Mouse (Mus musculus) small intestine, adult 2 months (tissue): ENCODE data around the gene Lpp. TPM values are rescaled to one million over a fixed set of nuclear protein-coding genes. Genes with fewer than 3 reads are reported as not detected.
A peak's percentile ranks its signal among the peaks of the same experiment; 100 is the strongest.

Experiments used
- H3K27ac ChIP-seq: fragments of 200-500 bp; 2 replicates; pipeline ENCODE4 v1.5.1; 2012; ENCODE audit warnings: low read depth, low read length, control low read depth, inconsistent platforms; ENCODE audit not compliant: insufficient read depth
- H3K27me3 ChIP-seq: fragments of 200-500 bp; 2 replicates; pipeline ENCODE4 v1.6.1; 2012; ENCODE audit warnings: mild to moderate bottlenecking, moderate library complexity, low read length, inconsistent platforms; ENCODE audit not compliant: control insufficient read depth, insufficient read depth
- H3K36me3 ChIP-seq: fragments of 200-500 bp; 2 replicates; pipeline ENCODE4 v1.6.1; 2012; ENCODE audit warnings: mild to moderate bottlenecking, low read length, control low read depth, inconsistent platforms; ENCODE audit not compliant: control insufficient read depth, insufficient read depth
- H3K4me1 ChIP-seq: fragments of 200-500 bp; 2 replicates; pipeline ENCODE4 v1.6.1; 2012; ENCODE audit warnings: low read length, inconsistent platforms, mixed read lengths; ENCODE audit not compliant: control insufficient read depth, insufficient read depth, insufficient read length
- H3K4me3 ChIP-seq: fragments of 200-500 bp; 2 replicates; pipeline ENCODE4 v1.5.1; 2012; ENCODE audit warnings: low read depth, mild to moderate bottlenecking, control low read depth, inconsistent platforms, low read length, moderate library complexity
- CTCF ChIP-seq: fragments of 200-500 bp; IDR thresholded peaks from 2 replicates; pipeline ENCODE4 v1.5.1; 2012; ENCODE audit warnings: low read depth, mild to moderate bottlenecking, control low read depth, inconsistent platforms, low read length, moderate library complexity, mixed read lengths; ENCODE audit not compliant: insufficient replicate concordance, insufficient read length; ENCODE audit errors: extremely low read depth
- POLR2A ChIP-seq: fragments of 200-500 bp; IDR thresholded peaks from 2 replicates; pipeline ENCODE4 v1.6.1; 2012; ENCODE audit warnings: low read depth, mild to moderate bottlenecking, control low read depth, inconsistent platforms, low read length, moderate library complexity
- WGBS: fragments of 180-500 bp; shearing (Covaris S2); methylation state at CpG from one replicate; pipeline ENCODE4 v1.1.7; 2018; 5-methylcytosine and 5-hydroxymethylcytosine counted together
- polyA plus RNA-seq: library from polyadenylated mRNA; depleted of rRNA; stranded (reverse); fragments of >200 nt; gene quantifications from 2 replicates; pipeline ENCODE4 v1.2.3, GENCODE M21; 2012

Gene Lpp
- polyA plus RNA-seq, 1 experiment: 23.6 TPM

DNA sequence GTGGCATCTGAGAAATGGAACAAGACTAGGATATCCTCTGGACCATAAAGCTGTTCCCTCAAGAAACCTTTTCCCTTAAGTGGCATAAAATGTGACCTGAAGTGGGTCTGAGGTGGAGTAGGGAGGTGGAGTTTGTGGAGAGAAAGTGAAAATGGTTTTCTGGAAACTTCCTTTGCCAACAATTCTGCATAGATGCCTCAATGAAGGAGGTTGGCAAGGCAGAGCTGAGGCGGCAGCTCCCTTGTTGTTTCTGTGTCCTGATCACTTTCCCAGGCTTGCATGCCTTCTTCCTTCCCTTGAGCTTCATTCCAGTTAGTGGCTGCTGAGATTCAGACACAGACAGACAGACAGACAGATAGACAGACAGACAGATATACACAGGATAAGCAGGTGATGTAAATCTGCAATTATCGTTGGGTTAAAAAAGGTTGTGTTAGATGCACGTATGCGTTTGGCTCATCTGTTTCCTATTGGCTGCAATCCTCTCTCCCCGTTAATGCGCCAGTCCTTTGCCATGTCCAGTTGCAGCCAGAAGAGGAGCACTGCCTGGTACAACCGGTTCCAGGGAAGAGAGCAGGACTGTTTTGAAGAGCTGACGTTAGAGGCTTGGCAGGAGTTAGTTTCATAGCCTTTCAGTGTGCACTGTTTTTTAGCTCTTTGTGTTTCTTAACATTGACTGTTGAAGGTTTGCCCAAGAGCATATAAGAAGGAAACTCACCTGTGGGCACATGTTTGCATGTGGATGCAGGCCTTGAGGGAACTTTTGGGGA is 96.4 kb downstream of the Lpp start:
- Histone ChIP-seq H3K27ac (no peak overlapping the region), H3K27me3 (no peaks in the 10 kb centered on the region), H3K4me3 (no peak overlapping the region), H3K4me1 (peaks cover 6% of the 10 kb centered on the region; the same call in 1 of the 2 replicates), H3K36me3 (no peaks in the 10 kb centered on the region; the same call in 1 of the 2 replicates)
- WGBS: 85% methylated on average over 8 of the region's 8 CpGs
- no peak for TF ChIP-seq POLR2A

DNA sequence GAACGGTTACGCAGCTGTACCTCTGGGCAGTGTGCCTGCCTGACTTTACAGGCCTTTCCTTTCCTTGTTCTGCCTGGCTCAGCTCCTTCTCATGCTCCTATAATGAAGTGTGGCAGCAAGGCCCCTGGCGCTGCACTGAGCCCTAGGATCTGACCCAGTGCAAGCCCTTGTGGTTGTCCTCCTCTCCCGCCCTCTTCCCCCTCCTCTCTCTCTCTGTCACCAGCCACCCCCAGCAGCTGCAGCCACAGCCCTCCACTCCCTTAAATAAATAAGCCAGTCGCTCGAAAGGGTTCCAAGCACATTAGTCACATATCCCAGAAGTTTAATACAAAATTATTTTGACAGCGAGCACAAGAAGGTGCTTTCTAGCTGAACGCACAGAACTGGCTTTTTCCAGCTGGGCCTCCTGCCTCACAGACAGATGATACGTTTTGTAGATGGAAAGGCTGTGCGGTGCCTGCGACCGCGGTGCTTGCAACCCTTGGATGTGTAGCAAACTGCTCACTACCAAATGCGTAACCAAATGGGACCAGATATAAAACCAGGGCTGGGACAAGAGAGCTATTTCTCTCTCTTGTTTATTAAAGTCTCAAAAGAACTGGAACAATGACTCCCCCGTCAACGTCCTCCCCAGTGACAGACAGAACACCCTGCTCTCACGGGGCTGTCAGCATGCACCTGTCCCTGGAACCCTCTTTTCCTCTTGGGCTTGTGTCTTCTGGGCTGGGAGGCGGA is 97.6 kb downstream of the Lpp start:
- 68% methylated on average over 18 of the region's 18 CpGs for WGBS

DNA sequence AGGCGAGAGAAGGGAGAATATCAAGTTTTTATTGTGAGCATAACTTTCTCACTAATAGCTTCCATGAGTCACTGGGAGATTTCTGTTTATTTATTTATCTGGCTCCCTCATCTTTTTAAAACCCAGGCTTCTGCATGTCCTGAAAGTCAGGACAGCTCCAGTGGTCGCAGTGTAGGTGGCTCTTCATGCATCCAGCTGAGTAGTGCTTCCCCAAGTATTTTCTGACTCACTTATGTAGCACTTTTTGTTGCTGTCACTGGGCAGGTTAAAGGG is 98.1 kb downstream of the Lpp start:
- no peak overlapping the region for H3K27ac ChIP-seq
- no peak for TF ChIP-seq CTCF
- TF ChIP-seq POLR2A: no peak
- peaks cover 6% of the 10 kb centered on the region; the same call in 1 of the 2 replicates for H3K4me1 ChIP-seq
- WGBS: 78% methylated on average over 2 of the region's 2 CpGs
- H3K4me3 ChIP-seq: no peak overlapping the region
- no peaks in the 10 kb centered on the region; the same call in 1 of the 2 replicates for H3K36me3 ChIP-seq
- H3K27me3 ChIP-seq: no peaks in the 10 kb centered on the region

More for the DNA sequence above, 97.6 kb downstream of the Lpp start:
- Histone ChIP-seq H3K36me3 (no peaks in the 10 kb centered on the region; the same call in 1 of the 2 replicates), H3K27ac (no peak overlapping the region), H3K4me3 (no peak overlapping the region), H3K27me3 (no peaks in the 10 kb centered on the region), H3K4me1 (peaks cover 6% of the 10 kb centered on the region; the same call in 1 of the 2 replicates)
- TF ChIP-seq CTCF: no peak
- no peak for TF ChIP-seq POLR2A

DNA sequence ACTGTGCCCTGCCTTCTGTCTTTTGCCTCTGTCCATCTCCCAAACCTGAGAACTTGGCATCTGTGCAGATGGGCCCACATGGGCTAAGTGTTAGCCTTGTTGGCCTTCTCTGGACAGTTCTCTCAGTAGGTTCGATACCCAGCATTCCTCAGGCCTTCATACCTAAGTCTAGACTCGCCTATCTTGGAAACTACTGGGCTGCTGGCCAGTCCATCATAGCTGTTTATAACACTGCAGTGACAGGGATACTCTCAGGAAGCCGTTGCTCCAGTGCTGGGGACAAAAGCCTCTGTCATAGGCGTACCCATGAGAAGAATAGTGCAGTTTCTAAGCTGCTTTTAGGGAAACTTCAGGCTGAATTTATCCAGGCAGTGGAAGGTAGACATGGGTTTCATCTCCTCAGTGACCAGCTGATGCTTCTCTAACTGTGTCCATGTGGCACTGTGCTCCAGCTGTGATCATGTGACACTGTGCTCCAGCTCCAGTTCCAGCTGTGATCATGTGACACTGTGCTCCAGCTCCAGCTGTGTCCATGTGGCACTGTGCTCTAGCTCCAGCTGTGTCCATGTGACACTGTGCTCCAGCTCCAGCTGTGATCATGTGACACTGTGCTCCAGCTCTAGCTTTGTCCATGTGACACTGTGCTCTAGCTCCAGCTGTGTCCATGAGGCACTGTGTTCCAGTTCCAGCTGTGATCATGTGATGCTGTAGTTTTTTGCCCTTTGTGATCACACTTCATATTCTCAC is 99.1 kb downstream of the Lpp start:
- 55% methylated on average over 4 of the region's 4 CpGs for WGBS
- H3K27ac ChIP-seq: no peak overlapping the region
- H3K36me3 ChIP-seq: no peaks in the 10 kb centered on the region
- peaks cover 6% of the 10 kb centered on the region; the same call in 1 of the 2 replicates for H3K4me1 ChIP-seq
- TF ChIP-seq POLR2A (no peak), CTCF (no peak)
- no peak overlapping the region for H3K4me3 ChIP-seq
- H3K27me3 ChIP-seq: no peaks in the 10 kb centered on the region

DNA sequence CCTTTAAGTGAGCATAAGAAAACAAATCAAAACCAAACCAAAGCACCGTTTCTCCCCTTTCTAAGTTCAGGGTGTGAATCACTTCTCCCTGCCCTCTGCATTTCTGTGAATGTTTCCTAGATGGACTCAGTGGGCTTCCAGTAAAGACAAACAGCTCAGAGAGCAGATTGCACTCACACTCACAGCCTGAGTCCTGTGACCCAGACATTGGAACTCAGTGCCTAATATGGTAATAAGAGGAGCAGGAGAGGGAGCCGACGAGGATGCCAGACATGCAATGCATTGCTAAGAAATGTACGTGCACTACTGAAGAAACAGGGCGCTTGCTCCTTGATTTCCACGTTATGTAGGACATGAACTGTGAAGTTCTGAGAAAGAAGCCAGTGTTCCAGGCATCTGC is 101.2 kb downstream of the Lpp start:
- no peak overlapping the region for H3K4me3 ChIP-seq
- 72% methylated on average over 6 of the region's 6 CpGs for WGBS
- TF ChIP-seq CTCF: no peak
- TF ChIP-seq POLR2A: no peak
- no peaks in the 10 kb centered on the region for H3K27me3 ChIP-seq
- no peaks in the 10 kb centered on the region for H3K36me3 ChIP-seq
- H3K4me1 ChIP-seq: peaks cover 8% of the 10 kb centered on the region; the same call in 1 of the 2 replicates
- H3K27ac ChIP-seq: peak overlapping the region; percentile 47; the same call in 1 of the 2 replicates

DNA sequence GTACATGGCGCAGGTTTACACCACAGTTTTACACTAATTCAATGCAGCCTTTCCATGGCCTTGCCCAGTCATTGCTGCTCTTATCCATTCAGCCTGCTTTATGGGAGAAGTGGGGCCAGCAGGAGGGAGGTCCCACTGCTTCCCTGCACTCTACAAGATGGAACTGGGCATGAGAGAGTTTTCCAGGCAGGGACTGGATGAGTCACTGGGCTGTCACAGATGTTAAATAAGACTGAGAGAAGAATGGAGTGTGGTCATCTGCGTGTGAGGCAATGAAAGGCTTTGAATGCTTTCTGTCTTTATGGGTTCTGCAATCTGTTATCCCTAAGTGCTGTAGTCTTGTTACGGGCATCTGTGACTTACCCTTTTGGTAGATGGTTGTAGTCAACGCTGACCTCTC is 102.2 kb downstream of the Lpp start:
- H3K4me1 ChIP-seq: peaks cover 6% of the 10 kb centered on the region; the same call in 1 of the 2 replicates
- H3K27me3 ChIP-seq: no peaks in the 10 kb centered on the region
- H3K4me3 ChIP-seq: no peak overlapping the region
- TF ChIP-seq CTCF (no peak), POLR2A (no peak)
- WGBS: 88% methylated on average over 4 of the region's 4 CpGs
- H3K36me3 ChIP-seq: no peaks in the 10 kb centered on the region
- H3K27ac ChIP-seq: no peak overlapping the region

DNA sequence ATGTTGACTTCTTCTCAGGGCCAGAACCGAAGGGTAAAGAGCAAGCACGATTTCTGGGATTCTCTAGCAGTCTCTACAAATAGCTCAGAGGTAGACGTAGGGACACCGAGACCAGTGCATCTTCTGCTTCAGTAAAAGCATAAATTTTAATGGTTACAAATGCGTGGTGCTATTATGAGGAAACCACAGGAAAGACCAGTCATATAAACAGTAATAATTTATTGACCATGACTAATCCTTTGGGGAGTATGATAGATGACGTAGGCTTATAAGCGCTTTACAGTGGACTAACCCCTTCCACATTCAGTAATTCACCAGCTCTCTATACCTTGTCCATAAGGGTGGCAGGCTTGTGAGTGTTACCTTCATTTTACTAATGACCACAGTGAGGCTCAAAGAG is 103.3 kb downstream of the Lpp start:
- no peak overlapping the region for H3K4me3 ChIP-seq
- H3K4me1 ChIP-seq: peaks cover 6% of the 10 kb centered on the region; the same call in 1 of the 2 replicates
- TF ChIP-seq CTCF (no peak), POLR2A (no peak)
- H3K27me3 ChIP-seq: no peaks in the 10 kb centered on the region
- 84% methylated on average over 7 of the region's 7 CpGs for WGBS
- no peaks in the 10 kb centered on the region for H3K36me3 ChIP-seq
- H3K27ac ChIP-seq: no peak overlapping the region
